Mouse (Mus musculus): ENCODE results near the gene Ccdc134.

- no peak for TF ChIP-seq CTCF (IDR thresholded peaks at IDR 0.05; ENCODE audit: extremely low read depth, insufficient read depth, low read length)
- TF ChIP-seq POLR2A (IDR thresholded peaks at IDR 0.05; ENCODE audit: extremely low read depth, insufficient read depth, low read length), result no peak
Measured at GRCm38 (mm10) chr15:82164061-82164399, 36.3 kb downstream of the Ccdc134 start.

Measured in cortical plate, adult 2 months (tissue).